Mouse (Mus musculus): ENCODE results near the gene Etv3. TPM values are rescaled to one million over a fixed set of nuclear protein-coding genes. Genes with fewer than 3 reads are reported as not detected.

Gene Etv3
- total RNA-seq, 2 experiments from 2014 or later, result 11.4 to 11.6 TPM

DNA sequence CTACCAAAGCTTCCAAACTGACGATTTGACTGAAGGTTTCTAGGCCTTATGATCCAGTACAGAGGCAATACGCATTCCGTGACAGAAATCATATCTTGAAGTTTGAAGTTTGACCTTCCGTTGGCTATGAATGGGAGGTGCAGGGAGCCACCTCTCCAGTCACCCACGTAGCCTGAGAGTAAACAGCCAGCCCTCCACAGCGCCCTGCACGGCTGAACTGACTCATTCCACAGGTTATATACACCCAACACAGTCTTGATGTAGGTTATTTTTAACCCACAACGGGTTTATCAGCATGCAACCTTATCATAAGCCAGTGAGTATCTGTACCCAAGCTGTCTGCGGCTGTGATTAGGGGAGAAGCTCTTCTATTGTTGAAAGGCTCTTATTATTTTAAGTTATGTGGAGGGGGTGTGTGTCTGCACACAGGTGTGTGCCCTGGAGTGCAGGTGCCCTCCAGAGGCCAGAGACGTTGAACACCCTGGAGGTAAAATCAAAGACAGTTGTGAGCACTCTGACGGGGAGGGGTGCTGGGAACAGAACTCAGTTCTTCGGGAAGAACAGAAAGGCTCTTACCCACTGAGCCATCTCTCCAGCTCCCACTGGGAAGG is 31.6 kb downstream of the Etv3 start:
- DNase-seq, result no peak

DNA sequence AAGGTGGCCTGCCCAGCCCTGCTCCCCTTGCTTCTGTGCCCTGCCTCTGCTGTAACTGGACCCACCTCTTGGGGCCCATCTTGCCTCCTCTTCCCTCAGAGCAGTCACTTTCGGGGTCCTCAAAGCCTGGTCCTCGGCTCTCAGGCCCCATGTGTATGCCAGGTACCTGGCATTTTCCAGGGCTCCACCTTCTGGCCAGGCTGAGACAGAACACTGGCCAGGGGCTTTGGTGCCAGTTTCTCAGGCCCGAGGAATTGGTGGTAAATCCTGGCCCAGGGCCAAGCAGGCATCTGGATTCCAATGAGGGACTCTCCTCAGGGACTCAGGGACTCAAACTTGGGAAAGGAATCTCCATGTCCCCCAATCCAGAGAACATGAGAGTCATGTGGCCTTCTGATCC is 34.9 kb downstream of the Etv3 start:
- DNase-seq, result no peak

DNA sequence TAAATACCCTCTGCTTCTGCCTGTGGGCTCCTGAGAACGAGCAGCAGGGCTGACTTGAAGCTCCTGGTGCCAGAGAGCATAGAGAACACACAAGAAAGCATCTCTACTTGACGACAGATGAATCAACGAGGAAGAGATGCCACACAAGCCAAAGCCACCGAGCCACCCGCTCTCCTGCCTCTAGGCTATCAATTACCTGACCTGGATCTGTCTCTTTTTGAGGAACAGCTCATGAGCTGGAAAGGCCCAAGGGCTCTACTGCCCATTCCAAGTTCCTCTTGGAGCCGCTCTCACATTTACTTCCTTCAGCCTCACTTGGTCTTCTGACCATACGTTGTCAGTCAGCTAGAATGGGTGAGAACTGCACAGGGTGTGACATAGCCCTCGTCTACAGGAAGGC is 36.2 kb downstream of the Etv3 start:
- no peak for DNase-seq

DNA sequence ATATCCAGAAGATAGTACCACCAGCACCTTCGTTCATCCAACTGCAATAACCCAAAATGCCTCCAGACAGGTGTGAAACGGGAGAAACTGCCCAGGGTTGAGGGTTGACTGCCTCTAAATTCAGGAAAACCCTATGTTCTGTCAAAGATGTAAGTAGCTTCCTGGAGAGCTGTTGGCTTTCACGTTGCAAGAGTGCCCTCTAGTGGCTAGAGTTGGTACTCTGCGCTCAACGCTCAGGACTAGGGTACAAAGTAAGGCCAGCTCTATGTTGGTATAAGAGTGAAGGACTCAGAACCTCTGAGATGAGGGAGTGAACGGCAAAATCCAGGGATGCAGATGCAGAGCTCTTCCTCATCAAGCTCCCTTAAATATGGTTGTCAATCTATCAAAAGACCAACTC is 37.2 kb downstream of the Etv3 start:
- DNase-seq, result peak; percentile 85

DNA sequence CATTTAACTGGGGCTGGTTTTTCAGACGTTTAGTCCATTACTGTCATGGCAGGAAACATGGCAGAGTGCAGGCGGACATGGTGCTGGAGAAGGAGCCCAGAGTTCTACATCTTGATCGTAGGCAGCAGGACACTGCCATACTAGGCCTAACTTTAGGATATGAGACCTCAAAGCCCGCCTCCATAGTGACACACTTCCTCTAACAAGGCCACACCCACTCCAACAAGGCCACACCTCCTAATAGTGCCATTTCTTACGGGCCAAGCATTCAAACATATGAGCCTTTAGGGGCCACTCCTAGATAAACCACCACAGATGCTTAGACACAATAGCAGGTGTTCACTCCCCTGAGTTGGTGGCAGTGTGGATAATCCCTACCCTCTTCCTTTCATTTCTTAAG is 38.3 kb downstream of the Etv3 start:
- no peak for DNase-seq

DNA sequence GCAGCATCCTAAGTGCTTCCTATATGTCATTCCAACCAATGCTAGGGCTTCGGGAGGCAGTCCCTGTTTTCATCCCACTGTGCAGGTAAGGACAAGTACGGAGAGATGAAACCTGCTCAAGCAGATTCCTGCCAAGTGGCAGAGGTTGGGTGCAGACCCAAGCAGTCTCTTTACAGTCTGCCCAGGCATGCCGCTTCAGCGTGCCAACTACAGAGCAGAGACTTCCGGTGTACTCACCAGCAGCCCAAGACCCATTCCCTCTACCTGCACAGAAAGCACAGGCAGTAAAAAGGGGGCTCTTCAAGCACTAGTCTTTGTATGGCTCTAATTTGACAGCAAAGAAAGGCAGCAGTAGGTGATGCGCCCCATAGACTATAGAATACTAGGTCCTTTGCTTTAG is 40.4 kb downstream of the Etv3 start:
- DNase-seq, result no peak

DNA sequence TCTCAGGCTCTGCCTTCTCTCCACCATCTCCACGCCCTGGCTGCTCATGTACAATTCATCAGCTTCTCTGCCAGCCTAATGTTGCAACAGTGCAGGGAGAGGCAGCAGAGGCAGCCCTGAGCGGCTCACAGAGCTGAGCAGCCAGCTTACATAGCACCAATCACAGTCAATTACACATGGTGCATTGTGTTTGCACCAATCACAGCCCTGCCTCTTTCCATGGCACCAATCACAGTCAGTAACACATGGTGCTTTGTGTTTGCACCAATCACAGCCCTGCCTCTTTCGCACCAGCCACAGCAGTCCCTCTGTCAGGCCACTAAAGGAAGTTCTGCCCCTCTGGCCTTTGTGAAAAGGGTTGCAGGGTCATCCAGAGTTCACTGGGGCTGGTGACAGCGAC is 40.9 kb downstream of the Etv3 start:
- peak; percentile 45 for DNase-seq

DNA sequence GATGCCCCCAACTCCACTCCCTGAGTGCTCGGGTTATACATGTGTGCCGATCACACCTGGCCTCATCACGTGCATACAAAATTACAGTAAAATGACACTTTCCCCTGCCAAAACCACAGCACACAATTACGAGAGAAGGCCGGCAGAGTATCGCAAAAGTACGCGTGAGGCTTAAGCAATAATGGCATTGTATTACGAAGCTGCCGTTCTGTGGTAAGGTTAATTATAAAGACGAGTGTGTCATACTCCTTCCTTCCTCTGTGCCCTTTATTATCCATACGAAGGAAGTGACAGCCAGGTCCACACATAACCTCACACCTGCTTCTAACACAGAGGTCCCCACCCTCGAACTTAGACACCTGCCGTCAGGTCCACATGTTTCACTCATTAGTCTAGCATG is 42.3 kb downstream of the Etv3 start:
- DNase-seq, result no peak

DNA sequence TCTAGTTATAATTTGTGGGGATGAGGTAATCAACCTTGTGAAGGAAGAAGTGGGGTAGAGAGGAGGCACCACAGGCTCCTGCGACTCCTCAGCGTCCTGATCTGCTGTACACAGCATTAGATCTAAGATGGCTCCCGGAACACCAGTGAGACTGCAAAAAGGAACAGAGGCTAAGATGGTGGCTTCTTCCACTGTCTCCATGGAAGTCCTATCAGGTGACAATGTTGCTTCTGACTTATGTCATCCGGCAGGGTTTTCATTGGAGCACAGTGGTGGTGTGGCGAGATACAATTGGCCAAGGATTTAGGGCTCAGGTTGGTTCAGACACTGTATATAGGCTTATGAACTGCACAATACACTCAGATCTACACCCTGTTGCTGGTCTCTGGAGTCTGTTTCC is 43.5 kb downstream of the Etv3 start:
- no peak for DNase-seq

DNA sequence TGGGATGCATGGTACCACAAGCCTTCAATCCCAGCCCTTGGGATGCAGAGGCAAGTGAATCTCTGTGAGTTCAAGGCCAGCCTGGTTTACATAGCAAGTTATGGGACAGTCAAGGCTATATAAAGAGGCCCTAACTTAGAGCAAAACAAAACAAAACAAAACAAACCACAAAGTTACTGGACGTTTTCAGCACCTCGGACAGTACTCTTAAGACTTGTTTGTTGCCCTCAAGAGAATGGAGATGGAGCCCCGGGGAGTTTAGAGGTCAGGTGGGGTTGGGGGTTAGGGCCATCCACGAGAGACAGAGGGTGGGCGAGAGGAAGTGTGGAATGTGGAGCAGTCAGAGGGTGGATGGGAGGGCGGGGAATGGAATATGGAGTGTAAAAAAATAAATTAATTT is 50.6 kb downstream of the Etv3 start:
- DNase-seq, result no peak

DNA sequence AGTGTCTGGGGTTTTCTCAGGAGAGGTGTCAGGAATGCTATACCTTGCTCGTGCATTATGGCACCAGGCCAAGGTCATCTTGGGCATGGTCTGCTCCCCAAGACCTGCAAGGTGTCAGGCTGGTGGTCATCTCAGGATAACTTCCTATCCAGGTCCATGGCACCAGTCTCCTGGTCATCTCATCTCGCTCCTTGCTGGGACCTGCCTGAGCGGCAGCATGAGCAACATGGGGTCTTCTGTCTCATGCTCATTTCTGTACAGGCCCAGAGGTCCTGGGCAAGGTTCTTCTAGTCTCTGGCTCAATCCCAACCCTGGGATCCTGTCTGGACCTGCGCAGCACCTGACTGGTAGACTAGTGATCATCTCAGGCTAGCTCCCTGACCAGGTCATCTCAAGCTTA is 57.1 kb downstream of the Etv3 start:
- no peak for DNase-seq

Other genes with a start within 250 kb of the Etv3 start
- not detected for gene Cd5l, start 167.5 kb upstream of the Etv3 start, total RNA-seq (2021)
- gene Fcrl1, start 149.0 kb upstream of the Etv3 start, total RNA-seq (2021), result not detected
- gene Fcrl5, start 89.6 kb upstream of the Etv3 start, total RNA-seq (2021), result not detected
- 10 to 100 TPM; 19.0 to 20.3 TPM for gene Arhgef11, start 92.2 kb downstream of the Etv3 start, total RNA-seq (2021)
- under 1 TPM in 1 of 2 experiments, not detected in 1; 0.11 TPM for gene Lrrc71, start 223.2 kb downstream of the Etv3 start, total RNA-seq (2021)

Data from gastrocnemius, postnatal 10 days (tissue).